Mouse (Mus musculus) kidney, postnatal 36 days (tissue): Measurements from ENCODE around the gene Clec4g.
"Not testable (repeated sequence)": the region's sequence is repeated elsewhere in the genome, so short reads cannot be mapped to it uniquely, and the experiment has no call there.

ENCODE experiments used
- DNase-seq, 2 experiments: peaks; one replicate each; pipeline ENCODE4 v3.0.0; 2021 to 2022; ENCODE audit warnings: mixed read lengths in 2 of 2

The Clec4g gene

DNA sequence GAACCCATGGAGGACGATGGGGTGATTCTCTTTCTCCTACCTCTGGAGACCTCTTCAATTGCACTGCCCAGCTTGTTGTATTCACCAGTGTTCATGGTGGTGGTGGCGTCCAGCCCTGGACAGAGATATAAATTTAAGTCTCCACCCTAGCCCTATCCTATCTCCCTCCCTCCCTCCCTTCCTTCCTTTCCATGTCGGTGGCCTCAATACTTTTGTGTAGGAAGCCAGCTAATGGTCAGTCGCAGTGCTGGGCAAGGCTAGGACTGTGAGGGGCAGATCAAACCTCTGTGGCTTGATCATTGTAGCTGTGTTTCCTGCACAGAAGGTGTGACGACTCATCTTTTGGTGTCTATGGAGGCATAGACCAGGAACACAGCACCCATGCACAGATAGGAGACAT is at the start of gene Clec4g:
Gene Clec4g, minus strand, starts transcription at position 101 of the 400 bp plus-strand sequence.
- no peak for DNase-seq

DNA sequence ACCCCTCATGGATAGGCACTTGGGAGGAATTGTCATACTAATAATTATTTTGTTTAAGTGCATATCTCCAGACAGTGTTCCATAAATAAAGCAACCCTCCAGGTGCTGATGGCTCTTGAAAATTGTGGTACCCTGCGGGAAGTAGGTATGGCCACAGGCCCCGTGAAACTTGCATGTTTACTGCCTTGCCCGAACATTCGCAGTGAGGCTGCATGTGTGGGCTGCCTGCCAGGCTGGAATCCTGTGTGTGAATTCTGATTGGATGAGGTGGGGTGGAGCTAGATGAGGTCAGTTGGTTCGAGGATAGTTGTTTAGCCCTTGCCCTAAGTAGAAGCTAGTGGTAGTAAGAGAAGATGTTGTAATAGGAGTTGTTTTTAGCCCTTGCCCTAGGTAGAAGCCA is 48.2 kb upstream of the Clec4g start:
- DNase-seq = not testable (repeated sequence)

DNA sequence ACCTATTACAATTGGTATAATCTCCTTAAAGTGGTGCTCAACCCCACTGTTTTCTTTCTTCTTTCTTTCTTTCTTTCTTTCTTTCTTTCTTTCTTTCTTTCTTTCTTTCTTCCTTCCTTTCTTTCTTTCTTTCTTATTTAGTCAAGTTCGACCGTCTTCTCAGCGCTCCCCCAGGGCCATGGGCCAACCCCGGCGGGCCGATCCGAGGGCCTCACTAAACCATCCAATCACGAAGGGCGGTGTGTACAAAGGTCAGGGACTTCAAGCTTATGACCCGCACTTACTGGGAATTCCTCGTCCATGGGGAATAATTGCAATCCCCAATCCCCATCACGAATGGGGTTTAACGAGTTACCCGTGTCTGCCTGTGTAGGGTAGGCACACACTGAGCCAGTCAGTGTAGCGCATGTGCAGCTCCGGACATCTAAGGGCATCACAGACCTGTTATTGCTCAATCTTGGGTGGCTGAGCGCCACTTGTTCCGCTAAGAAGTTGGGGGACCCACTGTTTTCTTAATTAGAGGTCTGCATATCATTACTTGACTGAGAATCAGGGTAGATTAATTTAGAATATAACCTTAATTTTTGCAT is 33.9 kb upstream of the Clec4g start:
- peak; percentile 42 to 80 for DNase-seq

DNA sequence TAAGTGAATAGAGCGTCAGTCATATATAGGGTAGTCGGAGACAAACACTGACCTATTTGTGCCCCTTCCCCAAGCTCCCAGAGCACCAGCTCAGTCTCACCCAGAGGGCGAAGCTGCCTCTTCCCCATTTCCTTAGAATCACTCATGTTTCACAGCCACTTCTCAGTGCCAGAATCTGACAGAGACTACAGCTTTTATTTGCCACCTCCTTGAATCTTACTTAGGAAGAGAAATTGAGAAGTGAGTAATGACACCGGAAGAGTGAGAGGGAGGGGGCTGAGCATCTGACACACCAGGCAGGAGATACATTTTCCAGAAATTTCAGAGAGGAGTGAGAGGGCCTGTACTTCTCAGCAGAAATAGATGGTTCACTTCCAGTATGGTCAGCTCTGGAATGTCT is 28.3 kb upstream of the Clec4g start, which contains the start of gene Cd209a:
Gene Cd209a, minus strand, starts transcription at position 224 of the 400 bp plus-strand sequence.
- DNase-seq = no peak

DNA sequence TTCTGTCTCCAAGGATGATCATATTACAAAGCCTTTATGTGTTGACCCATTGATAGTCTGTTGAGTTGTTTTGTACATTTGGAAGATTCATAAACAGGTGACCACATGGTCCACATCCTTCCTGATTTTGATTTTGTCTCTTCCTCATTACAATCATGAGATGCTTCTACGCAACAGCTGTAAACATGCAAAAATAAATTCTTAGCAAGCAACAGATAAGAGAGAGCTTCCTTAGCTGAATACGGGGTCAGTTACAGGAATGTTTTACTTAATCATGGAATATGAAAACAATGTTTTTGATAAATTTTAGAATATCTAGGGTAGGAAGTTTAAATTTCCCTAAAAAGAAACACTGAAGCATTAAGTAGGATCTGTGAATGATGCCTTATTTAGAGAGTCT is 16.5 kb upstream of the Clec4g start:
- no peak for DNase-seq

DNA sequence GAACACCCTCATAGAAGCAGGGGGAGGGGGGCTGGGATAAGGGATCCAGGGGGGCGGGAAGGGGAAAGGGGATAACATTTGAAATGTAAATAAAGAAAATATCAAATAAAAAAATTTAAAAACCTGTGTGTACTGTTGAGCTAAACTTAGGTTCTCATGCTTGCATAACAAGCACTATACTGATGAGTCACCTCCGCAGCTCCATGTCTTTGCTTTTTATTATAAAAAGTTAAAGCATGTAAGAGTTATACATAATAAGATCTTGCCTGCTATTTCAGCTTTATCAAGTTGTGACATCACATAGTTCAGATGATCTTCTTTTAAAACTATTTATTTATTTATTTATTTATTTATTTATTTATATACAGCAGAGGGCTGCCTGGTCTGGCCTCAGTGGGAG is 15.1 kb upstream of the Clec4g start:
- DNase-seq = no peak

DNA sequence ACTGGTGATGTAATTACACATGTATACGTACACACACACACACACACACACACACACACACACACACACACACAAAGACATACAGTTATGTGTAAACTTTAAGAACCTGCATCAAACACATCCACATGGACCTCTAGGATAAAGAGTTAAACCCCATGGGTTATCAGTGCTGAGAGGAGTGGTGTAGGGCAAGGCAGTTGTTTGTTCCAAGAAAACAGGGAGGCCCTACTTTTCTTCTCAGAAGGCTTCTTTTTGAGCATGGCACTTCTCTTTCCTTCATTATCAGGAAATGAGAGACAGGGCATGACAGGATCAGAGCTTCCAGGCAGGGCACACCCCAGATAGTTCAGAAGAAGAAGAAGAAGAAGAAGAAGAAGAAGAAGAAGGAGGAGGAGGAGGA is 13.6 kb upstream of the Clec4g start:
- DNase-seq = no peak

DNA sequence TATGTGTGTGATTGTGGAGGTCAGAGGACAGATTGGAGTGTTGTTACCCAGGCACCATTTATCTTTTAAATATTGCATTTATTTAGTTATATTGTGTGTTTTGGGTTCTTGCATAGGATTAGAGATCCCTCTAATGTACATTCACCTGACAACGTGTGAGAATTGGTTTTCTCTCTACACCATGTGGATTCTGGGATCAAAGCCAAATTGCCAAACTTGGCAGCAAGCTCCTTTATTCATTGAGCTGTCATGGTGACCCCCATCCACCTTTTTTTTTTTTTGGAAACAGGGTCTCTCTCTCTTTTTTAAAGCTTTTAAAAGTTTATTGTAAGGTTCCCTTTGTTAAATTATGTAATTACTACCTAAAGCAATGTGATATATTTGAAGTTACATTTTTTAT is 590 bp upstream of the Clec4g start:
- no peak for DNase-seq

DNA sequence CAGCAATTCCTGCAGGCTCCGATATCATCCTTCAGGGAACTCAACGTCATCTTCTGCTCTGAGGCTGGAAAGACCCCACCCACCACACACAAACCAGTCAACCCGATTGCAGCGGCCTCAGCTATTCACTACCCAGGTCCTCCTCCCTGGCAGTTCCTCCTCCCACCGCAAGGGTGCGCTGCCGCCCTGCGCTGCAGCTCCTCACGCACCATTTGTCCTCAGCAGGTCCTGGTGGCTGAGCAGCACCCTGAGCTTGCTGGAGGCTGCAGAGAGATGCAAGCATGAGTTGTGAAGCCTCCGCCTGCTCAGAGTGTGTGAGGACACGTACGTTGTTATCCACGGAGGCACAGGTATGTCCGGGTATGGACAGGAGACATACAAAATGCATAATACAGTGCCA is 1.9 kb downstream of the Clec4g start:
- peak; percentile 61 to 85 for DNase-seq

DNA sequence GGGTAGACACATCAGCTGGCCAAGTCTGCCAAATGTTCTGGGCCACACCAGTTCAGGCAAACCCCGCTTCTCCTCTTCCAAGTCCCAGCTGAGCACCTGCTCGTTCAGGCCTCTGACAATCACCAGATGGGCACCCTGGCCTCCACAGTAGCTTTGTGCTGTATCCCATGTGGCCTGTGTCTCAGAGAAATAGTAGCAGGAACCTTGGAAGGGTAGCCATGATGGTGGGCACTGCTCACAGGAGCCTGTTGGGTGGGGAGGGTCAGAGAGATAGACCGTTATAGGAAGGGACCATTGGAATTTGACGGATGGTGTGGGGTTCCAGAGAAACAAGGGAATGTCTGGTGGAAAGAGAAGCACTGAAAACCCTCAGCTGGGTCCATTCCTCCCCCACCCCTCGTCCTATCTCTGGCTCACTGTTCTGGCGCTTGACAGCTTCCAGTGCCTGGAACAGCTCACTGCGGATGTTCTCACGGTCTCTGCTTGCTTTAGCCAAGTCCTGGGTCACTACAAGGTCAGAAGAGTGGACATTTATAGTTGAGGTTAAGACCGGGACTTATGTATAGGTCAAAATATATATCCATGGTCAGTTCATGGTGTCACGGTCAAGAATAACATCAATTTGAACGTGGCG is 3.0 kb downstream of the Clec4g start:
- DNase-seq = no peak

DNA sequence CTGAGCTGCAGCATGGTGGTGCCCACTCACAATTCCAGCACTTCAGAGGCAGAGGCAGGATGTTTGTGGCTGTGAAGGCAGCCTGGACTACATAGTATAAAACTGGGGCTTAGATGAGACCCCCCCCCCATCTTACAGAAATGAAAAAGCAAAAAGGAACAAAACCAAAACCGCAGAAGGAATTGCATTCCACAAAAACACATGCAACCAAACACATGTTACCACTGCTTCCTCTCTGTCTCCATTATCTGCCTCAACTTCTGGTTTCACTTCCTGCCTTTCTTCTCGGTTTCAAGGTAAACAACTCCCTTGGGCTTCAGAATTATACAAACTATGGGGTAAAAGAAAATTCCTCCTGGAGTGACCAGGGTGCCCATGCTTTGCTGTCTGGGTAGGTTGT is 8.8 kb downstream of the Clec4g start:
- no peak for DNase-seq

DNA sequence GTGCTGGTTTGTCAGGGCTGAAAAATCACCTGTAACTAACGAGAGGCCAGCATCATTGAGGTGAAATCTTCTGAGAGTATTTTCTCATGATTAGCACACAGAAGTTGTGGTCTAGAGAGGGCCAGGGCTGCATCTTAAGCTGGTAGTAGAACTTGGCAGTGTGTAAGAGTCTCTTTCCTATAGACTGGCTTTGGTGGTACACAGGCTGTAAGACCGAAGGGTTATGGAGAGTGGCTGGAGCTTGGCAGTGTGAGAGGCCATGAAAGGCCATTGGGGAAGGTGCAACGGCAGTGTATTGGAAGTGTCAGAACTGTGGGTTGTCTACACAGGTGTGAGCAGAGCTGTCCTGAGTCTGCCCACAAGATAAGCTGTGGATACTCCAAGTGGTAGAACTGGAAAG is 10.1 kb downstream of the Clec4g start:
- no peak for DNase-seq

DNA sequence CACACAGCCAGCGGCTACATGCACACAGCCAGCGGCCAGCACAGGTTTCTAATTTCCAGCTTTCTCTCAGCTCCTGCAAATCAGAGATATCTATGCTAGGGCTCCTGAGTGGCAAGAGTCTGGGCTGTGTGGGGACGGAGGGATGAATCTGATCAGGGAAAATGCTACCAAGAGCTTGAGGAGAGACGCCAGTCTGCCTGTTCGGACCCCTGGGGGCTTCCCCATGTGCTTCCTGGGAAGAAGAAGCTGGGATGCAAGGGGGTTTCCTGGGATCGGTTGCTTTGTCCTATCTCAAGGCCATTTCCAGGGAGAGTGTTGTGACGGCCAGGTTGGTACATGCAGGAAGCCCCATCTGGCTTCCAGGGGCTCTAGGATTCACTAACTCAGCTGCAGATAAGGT is 12.8 kb downstream of the Clec4g start:
- DNase-seq = no peak

DNA sequence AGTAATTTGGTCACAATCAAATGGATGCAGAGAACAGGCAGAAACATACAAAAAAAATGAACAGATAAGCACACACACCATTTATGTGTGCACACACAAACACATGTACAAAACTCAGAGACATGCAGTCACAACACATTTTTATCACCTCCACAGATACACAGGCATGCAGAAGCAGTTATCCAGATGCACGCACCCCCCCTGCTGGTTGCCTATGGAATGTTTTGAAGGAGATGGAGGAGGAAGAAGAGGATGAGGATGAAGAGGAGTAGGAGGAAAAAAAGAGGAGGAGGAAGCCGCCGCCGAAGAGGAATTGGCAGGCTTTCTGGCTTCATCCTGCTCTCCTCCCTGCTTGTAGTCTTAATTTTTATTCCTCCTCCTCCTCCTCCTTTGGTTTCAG is 14.7 kb downstream of the Clec4g start:
- peak in 1 of 2 experiments; percentile 54 for DNase-seq

DNA sequence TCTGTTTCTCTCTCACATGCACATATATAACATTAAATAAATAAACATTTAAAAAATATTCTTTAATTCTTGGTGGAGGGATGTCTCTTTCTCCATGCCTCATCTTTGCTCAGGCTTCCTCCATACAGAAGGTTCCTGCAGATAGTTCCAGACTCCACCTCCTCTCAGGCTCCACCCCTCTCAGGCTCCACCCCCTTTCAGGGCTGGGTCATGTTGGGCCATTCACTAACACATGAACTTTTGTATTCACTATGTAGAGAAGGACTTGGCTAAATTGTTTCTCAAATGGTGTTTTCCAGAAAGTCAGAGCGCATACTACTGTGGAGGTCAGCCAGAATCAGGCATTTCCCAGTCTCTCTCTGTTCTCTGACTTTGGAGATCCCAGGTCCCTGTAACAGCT is 19.0 kb downstream of the Clec4g start:
- DNase-seq = peak in 1 of 2 experiments; percentile 9

DNA sequence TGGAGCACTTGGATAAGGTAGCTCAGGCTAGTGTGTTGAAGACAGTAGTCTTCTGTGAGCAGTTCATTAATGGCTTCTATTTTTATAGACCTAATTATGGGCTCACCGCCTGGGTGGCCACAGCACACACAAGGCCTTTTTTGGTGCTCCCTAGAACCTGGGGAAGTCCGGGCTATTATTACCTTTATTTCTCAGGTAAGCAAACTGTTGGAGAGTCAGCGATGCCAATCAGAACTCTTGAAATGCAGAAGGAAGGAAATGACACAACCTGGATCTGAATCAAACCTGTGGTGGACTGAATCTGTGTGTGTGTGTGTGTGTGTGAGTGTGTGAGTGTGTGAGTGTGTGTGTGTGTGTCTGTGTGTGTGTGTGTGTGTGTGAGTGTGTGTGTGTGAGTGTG is 26.3 kb downstream of the Clec4g start, which contains the start of gene Fcer2a:
Gene Fcer2a, minus strand, starts transcription at position 55 of the 400 bp plus-strand sequence.
- DNase-seq = no peak

DNA sequence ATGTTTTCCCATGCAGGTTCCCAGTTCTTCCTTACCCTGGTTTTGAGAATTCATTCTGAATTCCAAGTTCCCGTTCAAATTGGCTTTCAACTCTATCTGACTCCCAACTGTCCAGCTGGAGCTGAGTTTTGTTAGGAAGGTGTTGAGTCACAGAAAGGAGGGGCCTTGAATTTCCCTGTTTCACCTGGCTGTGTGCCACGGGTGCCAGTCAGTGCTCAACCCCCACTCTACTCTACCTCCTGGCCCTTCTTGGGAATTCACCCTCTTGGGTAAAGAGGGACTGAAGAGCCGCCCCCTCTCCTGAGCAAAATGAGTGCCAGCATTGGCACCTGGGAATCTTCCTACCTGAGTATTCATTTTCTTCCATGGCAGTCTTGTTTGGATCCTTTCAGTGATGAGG is 29.7 kb downstream of the Clec4g start:
- DNase-seq = no peak

DNA sequence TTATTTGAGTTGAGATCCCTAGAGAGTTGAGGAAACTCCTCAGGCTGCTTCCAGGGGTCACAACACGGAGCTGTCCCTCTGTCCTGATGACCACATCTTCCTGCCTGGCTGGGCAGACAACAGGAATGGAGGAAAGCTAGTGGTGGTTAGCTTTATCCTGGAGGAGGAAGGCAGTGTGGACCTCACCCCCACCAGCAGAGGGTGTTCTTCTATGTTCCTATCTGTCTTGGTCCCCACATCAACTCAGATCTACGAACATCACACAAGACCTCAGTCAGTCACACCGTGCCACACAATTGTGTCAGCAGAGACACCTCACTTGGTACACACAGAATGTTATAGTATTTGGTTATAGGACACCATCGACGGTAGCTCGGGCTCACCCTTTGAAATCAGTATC is 32.9 kb downstream of the Clec4g start:
- no peak for DNase-seq

DNA sequence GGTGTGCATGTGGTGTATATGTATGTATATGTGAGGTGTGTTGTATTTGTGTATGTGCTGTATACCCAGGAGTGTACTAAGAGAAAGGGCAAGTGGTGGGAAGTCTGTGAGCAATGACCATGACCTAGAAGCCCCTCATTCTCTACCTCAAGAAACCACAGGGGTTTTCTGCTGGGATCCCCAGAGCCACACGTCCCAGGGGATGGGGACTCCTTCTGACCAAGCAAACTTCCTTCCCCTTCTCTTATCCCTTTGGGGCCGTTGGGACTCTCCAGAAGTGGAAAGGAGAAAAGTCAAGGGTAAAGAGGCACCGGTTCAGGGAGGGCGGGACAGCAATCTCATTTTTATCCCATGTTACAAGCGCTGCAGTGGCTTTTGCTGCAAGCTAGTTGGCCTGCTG is 35.0 kb downstream of the Clec4g start:
- DNase-seq = no peak

DNA sequence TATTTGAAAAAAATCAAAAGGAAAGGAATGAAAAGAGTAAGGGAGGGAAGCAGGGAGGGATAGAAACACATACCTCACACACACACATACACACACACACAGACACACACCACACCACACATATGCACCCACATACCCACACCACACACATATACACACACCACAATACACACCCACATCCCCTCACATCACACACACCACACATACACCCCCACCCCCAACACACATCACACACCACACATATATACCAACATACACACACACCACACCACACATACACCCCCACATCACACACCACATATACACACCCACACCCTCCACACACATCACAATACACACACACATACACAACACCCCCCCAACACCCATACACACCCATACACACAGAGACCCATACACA is 35.9 kb downstream of the Clec4g start:
- no peak for DNase-seq

DNA sequence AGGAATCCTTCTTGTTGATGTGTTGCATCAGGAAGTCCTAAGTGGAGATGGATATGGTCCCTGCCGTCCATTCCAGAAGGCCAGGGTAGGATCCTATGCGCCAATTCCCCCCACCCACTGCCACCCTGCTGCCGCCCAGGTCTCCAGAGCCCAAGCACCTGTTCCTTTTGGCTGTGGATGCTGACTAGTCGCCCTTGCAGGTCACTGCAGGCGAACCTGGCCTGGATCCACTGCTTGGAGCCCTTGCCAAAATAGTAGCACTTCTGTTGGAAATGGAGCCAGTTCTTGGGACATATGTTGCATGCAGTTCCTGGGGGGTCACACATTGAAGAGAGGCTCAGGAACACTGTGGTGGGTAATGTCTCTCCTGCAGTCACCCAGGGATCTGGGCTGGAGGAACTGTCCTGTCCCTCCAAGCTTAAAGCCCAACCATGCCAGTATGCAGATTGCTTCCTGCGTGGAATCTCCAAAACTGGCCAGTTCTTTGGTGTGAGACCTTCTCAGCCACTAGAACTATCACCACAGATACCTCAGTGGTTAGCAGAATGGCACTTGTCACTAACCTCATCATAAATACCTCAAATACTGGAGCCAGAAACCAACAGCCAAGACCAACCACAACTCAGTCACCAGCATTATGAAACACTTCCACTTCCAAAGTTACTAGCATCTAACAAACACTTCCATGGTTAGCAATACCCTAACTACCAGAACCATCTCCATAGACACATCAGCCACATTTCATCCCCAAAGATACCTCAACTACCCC is 36.9 kb downstream of the Clec4g start:
- DNase-seq = peak in 1 of 2 experiments; percentile 32

DNA sequence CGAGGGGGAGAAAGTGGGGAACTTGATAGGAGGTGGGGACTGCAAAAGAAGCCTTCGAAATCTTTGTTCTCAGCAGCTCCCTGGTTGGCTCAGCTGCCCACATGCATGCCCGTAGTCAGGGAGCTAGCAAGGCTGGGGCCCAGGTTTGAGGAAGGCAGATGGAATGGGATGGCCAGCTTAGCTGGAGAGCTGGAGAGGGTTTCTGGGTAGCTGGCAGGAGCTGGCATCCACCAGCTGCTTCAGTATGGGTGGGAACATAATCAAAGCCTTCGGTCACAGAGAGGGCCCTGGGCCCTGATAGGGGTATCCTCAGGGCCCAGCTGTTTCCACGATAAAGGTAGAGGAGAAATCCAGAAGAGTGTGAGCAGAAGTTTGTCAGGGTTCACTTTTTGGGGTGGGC is 38.0 kb downstream of the Clec4g start:
- no peak for DNase-seq

DNA sequence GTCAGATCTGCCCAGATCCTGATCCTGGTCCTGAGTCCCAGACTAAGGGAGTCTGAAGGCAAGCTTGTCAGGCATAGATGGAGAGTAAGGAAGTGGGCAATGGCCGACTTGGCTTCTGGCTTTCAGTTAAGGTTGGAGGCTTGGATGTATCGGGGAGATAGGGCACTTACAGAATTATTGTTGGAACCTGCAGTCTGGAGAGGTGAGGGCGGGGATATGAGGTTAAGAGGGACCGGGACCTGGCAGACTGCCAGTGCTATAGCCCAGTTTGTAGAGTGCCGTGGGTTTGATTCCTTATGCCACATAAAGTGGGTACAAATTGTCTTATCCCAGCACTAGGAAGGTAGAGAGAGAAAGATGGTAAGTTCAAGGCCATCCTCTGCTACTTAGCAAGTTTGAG is 40.8 kb downstream of the Clec4g start:
- peak in 1 of 2 experiments; percentile 20 for DNase-seq

DNA sequence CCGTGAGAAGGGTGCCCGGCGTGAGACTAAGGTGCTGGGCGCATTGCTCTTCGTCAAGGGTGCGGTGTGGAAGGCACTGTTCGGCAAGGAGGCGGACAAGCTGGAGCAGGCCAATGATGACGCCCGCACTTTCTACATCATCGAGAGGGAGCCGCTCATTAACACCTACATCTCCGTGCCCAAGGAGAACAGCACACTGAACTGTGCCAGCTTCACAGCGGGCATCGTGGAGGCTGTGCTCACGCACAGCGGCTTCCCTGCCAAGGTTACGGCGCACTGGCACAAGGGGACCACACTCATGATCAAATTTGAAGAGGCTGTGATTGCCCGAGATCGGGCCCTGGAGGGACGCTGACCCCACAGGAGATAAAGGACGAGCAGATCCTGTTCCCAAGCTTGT is 41.2 kb downstream of the Clec4g start:
- DNase-seq = no peak
